Mouse (Mus musculus): ENCODE results near the gene Nostrin. TPM values are rescaled to one million over a fixed set of nuclear protein-coding genes. Genes with fewer than 3 reads are reported as not detected.

The Nostrin gene
- total RNA-seq, 2 experiments from 2014 or later, result 1.2 to 2.1 TPM

DNA sequence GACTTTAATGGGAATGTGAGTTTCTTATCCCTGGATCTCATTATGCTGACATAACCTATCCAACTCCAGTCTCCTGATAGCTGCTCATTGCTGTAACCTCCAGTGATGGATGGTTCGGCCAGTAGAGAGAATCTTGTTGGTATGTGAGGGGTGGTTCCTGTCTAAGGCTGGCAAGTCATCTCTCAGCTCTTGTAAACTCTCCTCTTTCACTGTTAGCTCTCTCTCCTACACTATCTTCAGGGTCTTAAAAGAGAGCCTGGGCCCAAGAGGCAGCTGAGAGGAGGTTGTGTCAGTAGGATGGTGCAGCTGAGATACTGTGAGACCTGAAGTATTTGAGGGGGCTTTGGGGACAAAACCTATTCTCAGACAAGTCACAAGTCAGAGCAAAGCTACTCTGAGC lies 1.4 kb upstream of the Nostrin start:
- Histone ChIP-seq H3K27ac (no peak overlapping the region), H3K4me3 (no peak overlapping the region)
- TF ChIP-seq CTCF (IDR thresholded peaks at IDR 0.05), result no peak
- intact Hi-C loops (cut with DNase I), result no loop called here
- no peak for DNase-seq

DNA sequence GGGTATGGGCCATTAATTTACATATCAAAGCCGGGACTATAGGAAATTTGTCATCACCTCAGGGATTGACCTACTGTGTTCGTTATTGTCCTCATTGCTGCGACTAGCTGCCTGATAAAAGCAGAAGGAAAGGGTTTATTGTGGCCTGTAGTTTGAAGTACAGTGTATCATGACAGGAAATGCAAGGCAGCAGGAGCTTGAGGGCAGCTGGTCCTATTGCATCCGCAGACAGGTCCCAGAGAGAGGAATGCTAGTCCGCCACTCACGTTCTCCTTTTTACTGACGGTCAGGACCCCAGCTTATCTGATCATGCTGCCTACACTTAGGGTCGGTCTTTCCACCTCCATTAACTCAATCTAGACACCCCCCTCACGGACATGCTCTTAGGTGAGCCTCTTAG lies 663 bp upstream of the Nostrin start:
- H3K27ac ChIP-seq, result no peak overlapping the region
- H3K4me3 ChIP-seq, result no peak overlapping the region
- no peak for DNase-seq
- intact Hi-C loops (cut with DNase I), result no loop called here
- no peak for TF ChIP-seq CTCF (IDR thresholded peaks at IDR 0.05)

DNA sequence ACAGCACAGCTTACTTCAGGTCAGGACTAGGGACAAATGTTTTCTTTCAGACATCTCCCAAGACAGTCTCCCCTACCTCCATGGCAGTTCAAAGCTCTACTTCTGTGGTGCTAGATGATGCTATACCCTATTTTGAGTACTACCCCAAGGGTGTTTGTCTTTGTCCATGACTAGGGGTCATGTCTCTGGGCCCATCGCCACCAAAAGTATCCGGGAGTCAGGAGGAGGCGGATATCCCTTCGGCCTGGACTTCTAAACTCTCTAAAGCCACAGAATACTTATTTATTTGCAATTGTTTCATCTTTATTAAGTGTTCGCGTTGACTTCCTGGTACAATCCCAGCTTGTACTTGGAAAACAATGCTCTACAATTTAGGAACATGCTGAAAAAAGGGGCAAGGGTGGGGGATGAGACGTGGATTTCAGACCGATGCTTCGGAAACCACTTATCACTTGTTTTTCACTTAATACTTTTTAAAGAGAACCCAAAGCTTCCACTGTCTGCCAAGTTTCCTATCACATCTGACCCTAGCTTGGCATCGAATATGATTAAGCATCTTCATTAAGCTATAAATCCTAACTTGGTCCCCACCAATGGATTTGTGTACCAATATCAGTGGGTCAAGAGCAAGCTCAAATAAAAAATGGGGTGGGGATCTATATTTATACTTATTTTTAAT lies 1.9 kb downstream of the Nostrin start:
- Histone ChIP-seq H3K4me3 (no peak overlapping the region), H3K27ac (no peak overlapping the region)
- no peak for TF ChIP-seq CTCF (IDR thresholded peaks at IDR 0.05)
- no peak for DNase-seq
- intact Hi-C loops (cut with DNase I), result no loop called here

DNA sequence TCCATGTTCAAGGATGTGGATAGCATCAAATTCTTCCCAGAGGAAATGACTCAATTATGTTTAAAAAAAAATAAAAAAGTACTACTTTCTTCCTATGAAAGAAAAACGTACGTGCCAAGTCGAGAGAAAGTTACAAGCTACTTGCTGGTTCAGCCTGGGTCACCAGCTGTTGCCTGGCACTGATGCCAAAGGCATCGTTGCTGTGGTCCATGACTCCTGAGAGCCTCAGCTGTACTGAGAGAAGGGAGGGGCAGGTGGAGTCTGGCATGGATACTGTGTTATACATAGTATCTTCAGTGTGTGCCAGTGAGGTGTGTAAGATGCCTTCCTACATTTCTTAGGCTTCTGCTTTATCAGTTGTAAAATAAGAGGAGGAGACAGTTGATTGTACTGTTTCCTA lies 3.2 kb downstream of the Nostrin start:
- H3K4me3 ChIP-seq, result no peak overlapping the region
- no peak overlapping the region for H3K27ac ChIP-seq
- intact Hi-C loops (cut with DNase I), result no loop called here
- peak; percentile 34 for DNase-seq
- TF ChIP-seq CTCF (IDR thresholded peaks at IDR 0.05), result no peak

DNA sequence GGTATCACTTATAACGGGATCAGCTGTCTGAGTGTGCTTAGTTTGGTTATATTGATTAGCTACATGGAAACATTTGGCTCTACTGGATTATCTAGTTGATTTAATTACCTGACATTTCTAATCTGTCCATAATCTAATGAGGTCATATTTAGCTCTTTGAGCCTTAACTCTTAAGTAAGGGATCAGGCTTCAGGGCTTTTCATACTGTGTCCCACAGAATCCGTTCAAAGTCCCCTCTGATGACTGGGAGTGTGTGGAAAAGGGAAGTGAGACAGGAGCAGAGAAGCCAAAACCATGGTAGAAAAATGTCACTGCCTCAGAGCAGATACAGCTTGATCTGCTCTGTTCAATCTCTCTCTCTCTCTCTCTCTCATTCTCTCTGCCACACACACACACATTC lies 4.6 kb downstream of the Nostrin start:
- H3K27ac ChIP-seq, result no peak overlapping the region
- no peak for TF ChIP-seq CTCF (IDR thresholded peaks at IDR 0.05)
- no peak overlapping the region for H3K4me3 ChIP-seq
- intact Hi-C loops (cut with DNase I), result no loop called here
- DNase-seq, result no peak

DNA sequence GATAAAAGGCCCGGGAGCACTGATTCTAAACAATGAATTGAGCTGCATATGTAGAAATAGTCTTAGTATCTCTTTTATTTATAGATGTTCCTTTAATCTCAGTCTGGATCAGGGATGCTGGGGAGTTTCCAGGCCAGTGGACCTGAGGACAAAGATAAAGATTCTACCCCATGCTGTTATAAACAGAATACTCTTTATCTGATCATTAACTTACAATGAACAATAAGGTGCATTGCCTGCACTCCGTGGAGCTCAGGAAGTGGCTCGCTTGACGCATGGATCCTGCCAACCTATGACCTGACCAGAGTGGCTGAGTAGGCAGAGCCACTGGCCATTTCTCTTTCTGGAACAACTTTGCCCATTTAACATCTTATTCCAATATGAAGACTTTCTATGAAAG lies 5.2 kb downstream of the Nostrin start:
- Histone ChIP-seq H3K27ac (no peak overlapping the region), H3K4me3 (no peak overlapping the region)
- no peak for TF ChIP-seq CTCF (IDR thresholded peaks at IDR 0.05)
- DNase-seq, result no peak
- intact Hi-C loops (cut with DNase I), result no loop called here

DNA sequence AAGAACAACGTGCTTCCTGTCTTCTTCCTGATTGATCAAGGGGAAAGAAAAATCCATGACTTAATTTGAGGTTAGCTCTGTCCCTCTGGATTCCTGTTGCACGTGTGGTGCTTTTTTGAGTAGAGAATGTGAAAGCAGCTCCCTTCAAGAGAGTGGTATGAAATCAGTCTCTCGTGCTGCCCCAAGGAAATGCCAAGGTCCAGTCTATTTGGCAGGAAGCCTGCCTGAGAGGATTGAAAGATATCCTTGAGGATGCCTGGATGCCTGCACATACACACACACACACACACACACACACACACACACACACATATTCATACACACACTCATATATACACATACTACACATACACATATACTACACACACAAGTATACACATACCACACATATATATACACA lies 13.1 kb downstream of the Nostrin start:
- no peak for DNase-seq
- H3K4me3 ChIP-seq, result no peak overlapping the region
- H3K27ac ChIP-seq, result no peak overlapping the region
- TF ChIP-seq CTCF (IDR thresholded peaks at IDR 0.05), result no peak
- intact Hi-C loops (cut with DNase I), result no loop called here

DNA sequence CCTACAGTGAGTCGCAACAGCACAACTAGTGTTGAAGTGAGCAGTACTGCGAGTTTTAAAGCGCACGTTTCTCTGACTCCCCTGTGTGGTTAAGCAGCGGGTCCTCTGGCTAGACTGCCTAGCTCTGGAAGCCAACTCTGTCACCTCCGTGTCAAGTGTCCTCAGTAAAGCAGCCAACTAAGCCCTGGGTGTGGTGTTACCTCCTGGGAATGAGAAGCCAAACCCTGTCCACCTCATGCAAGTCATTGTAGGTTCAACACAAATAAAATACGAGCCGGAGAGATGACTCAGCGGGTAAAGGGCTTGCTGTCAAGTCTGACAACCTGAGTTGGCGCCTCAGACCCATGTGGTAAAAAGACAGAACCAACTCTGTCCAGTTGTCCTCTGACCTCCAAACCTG lies 13.6 kb downstream of the Nostrin start:
- DNase-seq, result peak; percentile 56
- no peak for TF ChIP-seq CTCF (IDR thresholded peaks at IDR 0.05)
- Histone ChIP-seq H3K4me3 (no peak overlapping the region), H3K27ac (peak overlapping the region; percentile 53; the same call in 1 of the 2 replicates)
- intact Hi-C loops (cut with DNase I), result no loop called here

DNA sequence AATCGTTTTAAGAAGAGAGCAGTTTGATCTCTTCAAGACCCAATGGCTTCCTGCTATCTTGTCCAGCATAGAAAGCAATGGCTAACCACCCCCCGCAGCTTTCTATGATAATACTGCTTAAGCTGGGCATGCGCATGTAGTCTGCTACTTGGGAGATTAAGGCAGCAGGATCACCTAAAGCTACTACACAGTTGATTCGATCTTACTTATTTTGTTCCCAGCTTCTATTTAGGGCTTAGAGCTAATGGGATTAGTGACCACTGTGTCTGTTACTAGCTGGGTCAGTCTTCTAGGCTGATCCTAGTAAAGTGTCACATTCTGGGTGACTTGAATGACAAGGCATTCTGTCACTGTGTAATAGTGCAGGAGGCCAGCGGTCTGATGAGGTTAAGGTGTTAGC lies 15.2 kb downstream of the Nostrin start:
- Histone ChIP-seq H3K4me3 (no peak overlapping the region), H3K27ac (no peak overlapping the region)
- intact Hi-C loops (cut with DNase I), result no loop called here
- no peak for DNase-seq
- no peak for TF ChIP-seq CTCF (IDR thresholded peaks at IDR 0.05)

DNA sequence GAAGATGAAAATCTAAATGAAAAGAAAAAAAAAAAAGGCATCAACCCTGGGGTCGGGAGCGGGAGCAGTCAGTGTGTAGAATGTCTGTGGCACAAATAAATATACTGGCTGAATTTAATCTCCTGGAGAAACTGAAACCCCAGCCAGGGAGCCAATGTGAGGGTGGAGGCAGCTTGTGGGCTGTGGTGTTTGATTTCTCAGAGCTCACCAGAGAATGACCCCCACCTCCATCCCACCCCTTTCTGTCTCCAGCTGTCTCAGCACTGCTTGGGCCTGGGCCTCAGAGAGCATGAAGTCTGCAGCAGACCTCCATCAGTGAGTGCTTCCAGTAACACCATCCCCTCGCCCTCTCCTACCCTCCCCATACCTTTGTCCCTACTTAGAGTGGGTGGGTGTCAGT lies 20.3 kb downstream of the Nostrin start:
- peak overlapping the region; percentile 79 for H3K27ac ChIP-seq
- intact Hi-C loops (cut with DNase I), result no loop called here
- DNase-seq, result peak; percentile 57
- TF ChIP-seq CTCF (IDR thresholded peaks at IDR 0.05), result no peak
- peak overlapping the region; percentile 38 for H3K4me3 ChIP-seq

DNA sequence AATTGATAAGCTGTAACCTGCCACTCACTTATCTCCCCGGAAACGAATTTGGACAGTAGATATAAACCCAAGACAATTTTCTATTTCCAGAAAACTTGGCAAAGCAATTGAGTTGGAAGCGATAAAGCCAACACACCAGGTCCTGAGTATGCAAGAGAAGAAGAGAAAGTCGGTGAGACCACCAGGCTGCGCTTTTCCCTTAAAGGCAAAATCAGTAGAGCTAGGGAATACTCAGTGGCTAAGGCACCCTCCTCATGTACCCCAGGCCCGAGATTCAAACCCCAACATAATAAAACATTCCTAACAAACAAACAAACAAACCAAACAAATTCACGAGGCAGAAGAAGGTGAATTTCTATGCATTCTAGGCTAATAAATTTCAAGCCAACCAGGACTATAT lies 20.7 kb downstream of the Nostrin start:
- intact Hi-C loops (cut with DNase I), result no loop called here
- no peak for TF ChIP-seq CTCF (IDR thresholded peaks at IDR 0.05)
- no peak for DNase-seq
- peak overlapping the region; percentile 38 for H3K4me3 ChIP-seq
- peak overlapping the region; percentile 79 for H3K27ac ChIP-seq

DNA sequence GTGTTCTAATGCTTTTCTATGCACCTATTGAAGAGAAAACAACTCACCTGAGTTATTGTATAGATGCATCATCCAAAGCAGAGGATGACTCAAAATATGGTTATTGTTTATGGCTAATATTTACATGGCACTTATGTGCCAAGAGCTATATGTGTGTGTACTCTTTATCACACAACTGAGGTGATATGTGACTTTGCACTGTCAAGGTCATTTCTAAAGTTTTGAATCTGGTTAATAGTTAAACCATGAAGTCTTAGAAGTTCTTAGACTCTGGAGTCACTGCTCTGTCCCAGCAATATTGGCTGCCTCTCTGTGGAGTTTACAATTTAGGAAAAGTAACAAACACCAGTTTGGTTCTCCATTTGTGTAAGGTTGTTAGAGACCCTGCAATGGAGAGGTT lies 23.3 kb downstream of the Nostrin start:
- Histone ChIP-seq H3K27ac (no peak overlapping the region), H3K4me3 (no peak overlapping the region)
- intact Hi-C loops (cut with DNase I), result no loop called here
- DNase-seq, result no peak
- no peak for TF ChIP-seq CTCF (IDR thresholded peaks at IDR 0.05)

DNA sequence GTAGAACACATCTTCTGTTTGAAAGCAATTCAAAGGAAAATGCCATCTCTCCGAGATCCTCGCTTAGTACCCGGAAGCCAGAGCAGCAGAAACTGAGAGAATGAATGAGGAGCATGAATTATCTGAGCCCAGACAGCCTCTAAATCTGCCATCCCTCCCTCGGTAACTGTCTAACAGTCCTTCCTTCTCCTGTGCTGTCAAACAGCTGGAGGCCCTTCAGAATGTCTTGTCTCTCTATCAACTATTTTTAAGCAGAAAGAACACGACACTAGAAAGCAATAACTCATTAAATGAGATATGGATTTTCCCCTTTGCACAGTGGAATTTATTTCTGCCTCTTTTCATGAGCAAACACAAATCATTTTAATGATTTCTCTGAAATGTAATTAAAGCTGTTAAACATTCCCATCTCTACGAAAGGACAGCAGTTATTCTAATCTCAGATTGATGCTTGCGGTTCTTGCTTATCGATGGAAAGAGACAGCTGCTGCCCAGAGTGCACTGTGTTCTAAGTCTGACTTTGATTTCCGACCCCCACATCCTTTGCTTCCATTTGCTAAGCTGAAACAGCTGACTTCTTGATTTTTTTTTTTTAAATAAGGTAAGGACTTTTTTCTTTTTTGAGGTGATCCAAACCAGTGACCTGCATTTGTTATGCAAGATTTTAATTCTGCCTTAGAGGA lies 34.9 kb downstream of the Nostrin start:
- Histone ChIP-seq H3K27ac (no peak overlapping the region), H3K4me3 (no peak overlapping the region)
- no peak for DNase-seq
- TF ChIP-seq CTCF (IDR thresholded peaks at IDR 0.05), result no peak
- intact Hi-C loops (cut with DNase I), result no loop called here

DNA sequence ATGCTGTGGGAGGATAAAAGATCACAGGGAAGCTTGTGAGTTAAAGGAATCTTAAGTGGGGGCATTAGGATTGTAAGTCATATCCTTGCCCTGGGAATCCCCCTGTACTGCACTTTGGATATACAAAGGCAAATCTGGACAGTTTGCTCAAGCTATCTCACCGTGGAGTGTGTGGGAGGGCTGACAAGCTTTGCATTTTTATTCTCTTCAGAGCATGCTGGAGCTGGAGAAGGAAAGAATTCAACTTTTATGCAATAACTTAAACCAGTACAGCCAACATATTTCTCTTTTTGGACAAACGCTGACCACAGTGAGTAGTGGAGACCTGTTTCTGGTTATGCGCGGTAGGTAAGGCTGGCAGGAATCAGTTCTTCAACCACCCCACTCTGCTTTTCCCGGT lies 39.7 kb downstream of the Nostrin start:
- TF ChIP-seq CTCF (IDR thresholded peaks at IDR 0.05), result no peak
- DNase-seq, result no peak
- intact Hi-C loops (cut with DNase I), result no loop called here
- Histone ChIP-seq H3K27ac (no peak overlapping the region), H3K4me3 (no peak overlapping the region)

Measured in gastrocnemius, adult 2 months (tissue).